Mouse (Mus musculus) adrenal gland, adult (tissue): ENCODE results near the gene Dmd.

Experiments
- DNase-seq, 2 experiments: peaks; one replicate each; pipeline ENCODE4 v3.0.0; 2022 to 2023; ENCODE audit warnings: low spot score in 1 of 2; ENCODE audit not compliant: inconsistent age in 2 of 2

Dmd gene

DNA sequence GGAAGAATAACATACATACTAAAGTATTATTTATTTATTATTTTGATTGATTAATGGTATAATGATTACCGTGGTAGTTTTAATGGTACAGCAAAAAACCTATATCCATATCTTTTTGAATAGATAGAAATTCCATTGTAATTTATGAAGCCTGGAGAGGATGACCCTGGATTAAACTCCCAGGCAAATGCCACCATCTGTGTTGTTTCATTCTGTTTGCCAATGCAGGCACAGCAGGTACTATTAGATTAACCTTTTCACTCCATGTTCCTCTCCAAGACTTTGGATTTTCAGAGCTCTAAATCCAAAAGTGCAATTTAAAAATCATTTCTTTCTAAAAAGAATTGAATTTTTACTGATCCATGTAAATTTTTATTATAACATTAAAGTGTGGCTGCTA is 1383.5 kb downstream of the Dmd start:
- DNase-seq, result no peak

- DNase-seq, result no peak
Observed at GRCm38 (mm10) chrX:84364981-84365380, 1416.3 kb downstream of the Dmd start.

DNA sequence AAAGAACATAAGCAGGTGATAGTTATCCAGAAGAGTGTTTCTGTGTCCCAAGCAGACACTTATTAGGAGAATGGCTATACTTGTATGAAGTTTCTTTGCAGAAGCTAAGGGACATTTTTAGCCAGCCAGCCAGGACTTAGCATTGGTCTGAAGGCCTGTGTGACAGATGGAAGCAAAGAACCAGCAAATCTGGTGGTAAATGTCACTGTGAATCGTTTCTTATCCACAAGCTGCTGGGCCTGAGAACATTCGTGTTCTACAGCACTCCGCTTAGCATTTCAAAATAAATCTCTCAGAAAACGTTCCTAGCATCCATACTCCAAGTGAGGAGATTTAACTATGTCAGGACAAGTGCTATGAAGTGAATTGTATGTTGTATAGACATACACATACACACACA is 1486.9 kb downstream of the Dmd start:
- DNase-seq, result no peak

DNA sequence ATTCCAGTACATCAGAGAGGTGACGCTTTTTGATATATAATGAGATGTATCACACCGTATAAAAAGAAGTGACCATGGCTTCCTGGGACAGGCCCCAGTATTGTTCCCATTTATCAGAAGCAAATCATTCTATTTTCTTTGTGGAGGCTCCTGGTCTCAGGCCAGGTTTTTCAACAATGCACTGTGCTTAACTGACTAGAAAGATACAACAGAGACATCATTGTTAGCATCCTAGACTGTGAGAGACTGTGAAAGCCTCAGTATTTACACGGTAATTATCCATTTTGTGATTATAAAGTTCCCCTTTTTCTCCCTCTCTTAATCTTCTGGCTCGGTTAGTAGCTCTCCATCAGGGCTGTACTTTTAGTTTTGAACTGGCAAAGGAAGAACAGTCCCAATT is 1487.9 kb downstream of the Dmd start:
- DNase-seq, result no peak

- DNase-seq, result no peak
Observed at GRCm38 (mm10) chrX:84442996-84443395, 1494.3 kb downstream of the Dmd start.

- no peak for DNase-seq
Observed at GRCm38 (mm10) chrX:84443985-84444384, 1495.3 kb downstream of the Dmd start.

DNA sequence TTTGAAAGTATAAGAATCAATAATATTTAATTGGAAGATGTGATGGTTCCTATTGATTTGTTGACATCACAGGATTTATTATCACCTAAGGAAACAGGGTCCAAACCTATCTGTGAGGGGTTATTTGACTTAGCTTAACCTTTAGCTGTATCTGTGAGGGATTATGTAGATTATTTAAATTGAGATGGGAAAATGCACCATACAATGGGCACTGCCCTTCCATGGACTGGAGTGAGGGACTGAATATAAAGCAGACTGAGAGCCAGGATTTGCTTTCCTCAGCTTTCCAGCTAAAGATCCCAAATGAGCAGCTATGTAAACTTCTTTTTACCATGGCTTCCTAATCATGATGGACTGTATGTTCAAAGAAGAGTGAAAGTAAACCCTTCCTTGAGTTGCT is 1496.0 kb downstream of the Dmd start:
- DNase-seq, result no peak

DNA sequence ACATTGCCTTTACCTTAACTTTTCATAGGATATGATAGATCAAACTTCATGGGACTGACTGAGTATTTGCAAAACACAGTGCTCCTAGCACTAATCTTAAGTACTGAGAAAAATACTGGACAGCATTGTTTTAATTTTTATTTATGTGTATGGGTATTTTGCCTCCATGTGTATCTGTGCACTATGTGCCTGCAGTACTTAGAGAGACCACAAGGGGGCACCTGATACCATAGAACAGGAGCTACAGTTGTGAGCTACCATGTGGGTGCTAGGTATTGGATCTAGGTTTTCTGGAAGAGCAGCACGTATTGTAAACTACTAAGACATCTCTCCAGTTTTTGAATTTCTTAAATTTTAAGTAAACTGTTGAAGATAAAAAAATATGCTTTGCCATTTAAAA is 1505.8 kb downstream of the Dmd start:
- DNase-seq, result peak in 1 of 2 experiments; percentile 38

DNA sequence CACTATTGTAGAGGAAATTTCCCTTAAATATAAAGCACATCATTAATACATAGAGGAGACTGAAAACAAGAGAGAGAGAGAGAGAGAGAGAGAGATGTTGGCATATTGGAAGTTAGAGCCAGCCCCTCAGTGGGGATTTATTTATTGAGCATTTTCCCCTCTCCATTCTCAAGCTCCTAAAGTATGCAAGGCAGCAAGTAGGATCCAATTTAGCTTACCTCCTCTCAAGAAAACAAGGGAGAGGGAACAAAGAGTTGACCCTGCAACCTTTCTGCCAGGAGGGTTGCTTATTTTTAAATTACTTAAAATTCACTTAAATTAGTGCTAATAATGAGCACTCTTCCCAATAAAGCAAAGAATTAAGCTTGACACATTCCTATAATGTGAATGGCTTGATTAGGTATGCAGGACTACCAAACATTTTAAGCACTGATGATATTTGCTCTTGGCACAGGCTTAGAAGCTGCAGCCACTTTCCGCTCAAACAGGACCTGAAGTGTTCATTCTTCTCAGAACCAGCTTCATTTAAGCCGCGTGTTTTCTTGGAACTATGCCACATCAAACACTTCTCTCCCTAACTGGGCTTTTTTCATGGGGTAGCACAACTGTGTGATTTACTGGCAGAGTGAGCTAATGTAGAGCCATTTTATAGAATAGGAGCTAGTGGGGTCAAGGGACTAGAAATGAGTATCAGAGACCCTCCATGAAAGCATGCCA is 1566.1 kb downstream of the Dmd start:
- DNase-seq, result no peak

DNA sequence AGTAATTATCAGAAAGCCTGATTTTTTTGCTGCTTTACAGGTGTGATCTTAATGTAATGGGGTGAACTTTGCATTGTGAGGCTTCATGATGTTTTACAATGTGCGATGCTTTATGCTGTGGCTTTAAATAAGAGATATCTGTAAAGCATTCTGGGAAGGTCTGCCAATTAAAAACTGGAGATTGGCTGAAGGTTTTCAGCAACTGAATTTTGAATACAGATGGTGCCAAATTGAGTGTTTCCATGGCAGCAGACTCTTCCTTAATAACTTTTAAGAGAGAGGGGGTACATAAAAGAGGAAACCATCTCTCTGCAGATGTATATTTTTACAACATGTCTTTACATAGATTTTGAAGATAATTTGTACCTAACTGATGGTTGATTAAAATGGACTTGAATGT is 1603.3 kb downstream of the Dmd start:
- DNase-seq, result no peak

GRCm38 (mm10) chrX:84553441-84553840 is 1604.8 kb downstream of the Dmd start:
- no peak for DNase-seq

DNA sequence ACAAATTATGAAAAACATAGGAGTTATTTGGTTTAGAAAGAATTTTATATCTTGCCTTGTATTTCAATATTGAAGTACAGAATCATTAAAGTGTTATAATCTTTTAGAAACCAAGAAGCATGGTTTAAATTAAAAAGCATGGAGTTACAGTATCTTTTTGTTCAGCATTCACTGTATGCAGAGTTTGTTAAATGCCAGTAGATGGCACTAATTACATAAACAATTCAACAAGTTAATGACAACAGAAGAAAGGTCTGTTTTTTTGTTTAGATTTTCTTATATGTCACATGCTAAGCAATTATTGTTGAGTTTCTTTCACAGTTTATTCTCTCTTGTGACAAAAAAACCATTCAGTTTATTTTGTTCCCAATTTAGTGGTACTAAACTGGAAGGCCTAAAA is 1649.8 kb downstream of the Dmd start:
- no peak for DNase-seq

DNA sequence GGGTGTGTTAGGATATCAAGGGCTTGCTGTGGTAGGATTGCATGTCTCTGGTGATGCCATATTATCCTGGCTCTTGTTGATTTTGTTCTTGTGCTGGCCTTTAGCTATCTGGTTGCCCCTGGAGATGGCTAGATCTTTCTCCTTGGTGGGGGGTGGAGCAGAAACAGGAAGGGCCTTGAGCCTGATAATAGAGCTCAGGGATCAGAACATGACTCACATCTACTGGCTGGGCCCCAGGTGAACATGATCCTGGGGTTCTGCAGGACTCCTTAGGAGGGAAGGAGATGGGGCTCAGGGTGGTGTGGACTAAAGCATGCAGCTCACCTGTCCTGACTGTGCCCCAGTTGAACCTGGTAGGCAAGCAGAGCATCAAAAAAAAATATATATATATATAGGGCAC is 1691.8 kb downstream of the Dmd start:
- peak; percentile 52 to 54 for DNase-seq

DNA sequence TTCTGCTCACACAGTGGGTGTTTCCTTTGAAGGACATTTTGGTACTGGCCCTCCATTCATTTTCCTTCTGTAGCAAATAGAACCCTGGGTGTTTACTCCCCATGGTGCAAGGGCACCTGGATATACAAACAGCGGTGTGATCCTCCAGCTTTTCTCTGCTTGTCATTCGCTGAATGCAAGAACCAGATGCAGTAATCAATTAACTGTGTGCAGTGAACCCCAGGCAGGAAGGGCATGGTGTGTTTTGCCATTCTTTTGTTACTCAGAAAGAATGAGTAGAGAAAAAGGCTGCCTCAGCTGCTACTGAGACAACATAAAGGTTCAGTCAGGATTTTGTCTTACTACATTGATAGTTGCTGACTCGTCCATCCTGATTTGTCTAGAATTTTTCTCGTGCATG is 1799.0 kb downstream of the Dmd start:
- DNase-seq, result no peak

GRCm38 (mm10) chrX:84860012-84860647 is 1911.5 kb downstream of the Dmd start:
- peak in 1 of 2 experiments; percentile 1 for DNase-seq

GRCm38 (mm10) chrX:84873090-84873489 is 1924.4 kb downstream of the Dmd start:
- no peak for DNase-seq

GRCm38 (mm10) chrX:84878125-84878524 is 1929.5 kb downstream of the Dmd start:
- no peak for DNase-seq

- DNase-seq, result peak in 1 of 2 experiments; percentile 39
Observed at GRCm38 (mm10) chrX:84932715-84933473, 1984.2 kb downstream of the Dmd start.

- no peak for DNase-seq
Observed at GRCm38 (mm10) chrX:84960557-84960956, 2011.9 kb downstream of the Dmd start.

DNA sequence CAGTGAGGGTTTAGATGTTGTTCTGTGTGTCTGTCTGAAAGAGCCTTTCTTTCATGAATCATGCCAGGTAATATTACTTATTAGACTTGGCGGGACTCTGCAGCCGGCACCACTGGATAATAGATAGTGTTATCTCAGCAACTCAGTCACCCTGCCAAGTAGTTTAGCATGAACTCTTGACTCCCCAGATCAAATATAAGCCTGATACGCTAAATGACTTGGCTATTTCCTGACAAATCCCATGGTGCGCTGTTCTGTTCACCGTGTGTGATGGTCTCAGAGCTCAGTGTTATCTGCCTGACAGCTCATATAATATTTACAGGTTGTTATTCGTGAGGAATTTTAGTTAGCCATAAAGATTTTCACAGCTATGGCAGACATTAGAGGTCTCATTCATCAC is 2012.3 kb downstream of the Dmd start:
- DNase-seq, result no peak

GRCm38 (mm10) chrX:85008304-85008703 is 2059.6 kb downstream of the Dmd start:
- DNase-seq, result no peak

- no peak for DNase-seq
Observed at GRCm38 (mm10) chrX:85041466-85042058, 2092.9 kb downstream of the Dmd start.
